Mouse (Mus musculus) heart, embryonic 14.5 days (tissue): Measurements from ENCODE around the gene Banp. TPM values are rescaled to one million over a fixed set of nuclear protein-coding genes. Genes with fewer than 3 reads are reported as not detected.

Experiments used
- ATAC-seq: fragments of 200-750 bp; cut with Nextera tagmentation; 2 replicates; pipeline ENCODE4 v1.8.0; 2017; ENCODE audit warnings: low read depth, moderate TSS enrichment; ENCODE audit not compliant: insufficient number of reproducible peaks, insufficient read depth, low FRiP score
- H3K27ac ChIP-seq, 2 experiments: fragments of 200-500 bp in 1 of 2; fragments of 300-500 bp in 1 of 2; sonication (generic) in 1 of 2; replicated peaks in 1 of 2; 2 replicates each; pipeline ENCODE4 v1.5.1; 2012 to 2014; ENCODE audit warnings: low read depth in 2 of 2, low read length in 2 of 2, control low read depth in 1 of 2, mild to moderate bottlenecking in 1 of 2, mixed read lengths in 1 of 2; ENCODE audit not compliant: control insufficient read depth in 1 of 2, insufficient read depth in 1 of 2
- H3K27me3 ChIP-seq: fragments of 300-500 bp; sonication (generic); 2 replicates; pipeline ENCODE4 v1.6.1; 2014; ENCODE audit warnings: mild to moderate bottlenecking, low read length, control low read depth; ENCODE audit not compliant: control insufficient read depth, insufficient read depth
- H3K36me3 ChIP-seq: fragments of 300-500 bp; sonication (generic); 2 replicates; pipeline ENCODE4 v1.6.1; 2014; ENCODE audit warnings: mild to moderate bottlenecking, control low read depth, low read length, mixed read lengths; ENCODE audit not compliant: control insufficient read depth, insufficient read depth
- H3K4me1 ChIP-seq, 2 experiments: fragments of 200-500 bp in 1 of 2; fragments of 300-500 bp in 1 of 2; sonication (generic) in 1 of 2; 2 replicates each; pipeline ENCODE4 v1.6.1; 2012 to 2014; ENCODE audit warnings: low read length in 2 of 2, control low read depth in 1 of 2, mixed read lengths in 1 of 2; ENCODE audit not compliant: control insufficient read depth in 2 of 2, insufficient read depth in 2 of 2
- H3K4me2 ChIP-seq: fragments of 300-500 bp; sonication (generic); 2 replicates; pipeline ENCODE4 v1.6.1; 2014; ENCODE audit warnings: mild to moderate bottlenecking, low read length
- H3K4me3 ChIP-seq, 2 experiments: fragments of 200-500 bp in 1 of 2; fragments of 300-500 bp in 1 of 2; sonication (generic) in 1 of 2; 2 replicates each; pipeline ENCODE4 v1.5.1; 2012 to 2014; ENCODE audit warnings: low read length in 2 of 2, mild to moderate bottlenecking in 2 of 2, control low read depth in 1 of 2, low read depth in 1 of 2, moderate library complexity in 1 of 2; ENCODE audit not compliant: control insufficient read depth in 1 of 2, insufficient read depth in 1 of 2
- H3K9ac ChIP-seq: fragments of 300-500 bp; sonication (generic); 2 replicates; pipeline ENCODE4 v1.6.1; 2014; ENCODE audit warnings: mild to moderate bottlenecking, low read length
- H3K9me3 ChIP-seq: fragments of 300-500 bp; sonication (generic); 2 replicates; pipeline ENCODE4 v1.6.1; 2016; ENCODE audit warnings: low read length, control low read depth; ENCODE audit not compliant: control insufficient read depth
- WGBS: fragments of 180-500 bp; shearing (Covaris S2); extraction: QIAGEN DNeasy Blood & Tissue Kit; methylation state at CpG from one replicate; pipeline ENCODE4 v1.1.7; 2014; 5-methylcytosine and 5-hydroxymethylcytosine counted together
- polyA plus RNA-seq: library from polyadenylated mRNA; unstranded; fragments of >200 nt; fragmentation: Nextera tagmentation; extraction: Ambion mirVana; gene quantifications from 2 replicates; pipeline ENCODE4 v1.2.1, GENCODE M21; 2014

Gene Banp
- polyA plus RNA-seq, 1 experiment from 2014 or later = 21.2 TPM

GRCm38 (mm10) chr8:121990506-121991255 is 41.1 kb downstream of the Banp start:
- H3K4me3 ChIP-seq = no peak overlapping the region
- 79% methylated on average over 9 of the region's 9 CpGs for WGBS
- no peaks in the 10 kb centered on the region for H3K9me3 ChIP-seq
- no peaks in the 10 kb centered on the region; a peak in 1 of 4 replicates for H3K4me1 ChIP-seq
- no peak for ATAC-seq
- H3K27me3 ChIP-seq = no peaks in the 10 kb centered on the region
- no peak overlapping the region for H3K9ac ChIP-seq
- peaks cover 76% of the 10 kb centered on the region for H3K36me3 ChIP-seq
- no peak overlapping the region for H3K27ac ChIP-seq
- no peak overlapping the region for H3K4me2 ChIP-seq

DNA sequence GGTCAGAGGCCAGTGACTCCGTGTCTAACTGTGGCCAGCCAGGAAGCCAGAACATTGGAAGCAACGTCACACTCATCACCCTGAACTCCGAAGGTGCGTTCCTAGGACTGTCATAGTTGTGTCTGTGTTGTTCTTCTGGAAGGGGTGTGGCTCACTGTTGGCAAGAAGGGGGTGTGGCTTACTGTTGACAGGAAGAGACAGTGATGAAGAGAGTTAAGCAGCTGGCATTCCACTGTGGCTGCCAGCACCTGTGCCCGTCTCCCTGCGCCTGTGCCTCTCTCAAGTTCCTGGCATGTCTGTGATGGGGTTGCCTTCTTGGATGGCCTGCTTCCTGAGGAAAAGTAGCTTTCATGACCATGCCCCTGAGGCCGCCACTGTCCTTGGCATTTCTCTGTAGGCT is 42.1 kb downstream of the Banp start:
- 86% methylated on average over 7 of the region's 7 CpGs for WGBS
- Histone ChIP-seq H3K9ac (no peak overlapping the region), H3K9me3 (no peaks in the 10 kb centered on the region), H3K27me3 (no peaks in the 10 kb centered on the region), H3K27ac (no peak overlapping the region), H3K4me3 (no peak overlapping the region), H3K4me2 (no peak overlapping the region), H3K4me1 (no peaks in the 10 kb centered on the region; a peak in 1 of 4 replicates), H3K36me3 (peaks cover 79% of the 10 kb centered on the region)
- no peak for ATAC-seq

- Histone ChIP-seq H3K4me1 (no peaks in the 10 kb centered on the region; a peak in 1 of 4 replicates), H3K4me3 (no peak overlapping the region), H3K27me3 (no peaks in the 10 kb centered on the region), H3K27ac (no peak overlapping the region), H3K9me3 (no peaks in the 10 kb centered on the region), H3K9ac (no peak overlapping the region), H3K4me2 (no peak overlapping the region), H3K36me3 (peaks cover 80% of the 10 kb centered on the region)
- WGBS = 84% methylated on average over 4 of the region's 4 CpGs
- ATAC-seq = no peak
Observed at GRCm38 (mm10) chr8:121992911-121993310, 43.4 kb downstream of the Banp start.

DNA sequence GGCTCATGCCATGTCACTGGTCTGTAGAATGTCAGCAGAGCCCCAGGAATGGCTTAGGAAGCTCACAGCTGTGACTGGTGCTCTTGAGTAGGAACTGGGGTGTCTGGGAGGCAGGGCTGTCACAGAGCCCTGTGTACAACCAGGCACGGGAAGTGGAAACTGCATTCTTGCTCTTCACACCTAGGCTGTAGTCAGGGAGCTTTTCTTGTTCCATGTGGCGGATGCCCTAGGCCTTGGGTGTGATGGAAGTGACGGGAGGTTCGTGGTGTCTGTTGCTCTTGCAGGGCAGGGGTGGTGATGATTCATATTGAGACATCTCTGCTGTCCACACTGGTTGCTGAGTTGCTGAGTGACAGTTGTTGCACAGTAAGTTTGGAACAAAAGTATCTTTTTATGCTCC is 45.6 kb downstream of the Banp start:
- no peaks in the 10 kb centered on the region; a peak in 1 of 4 replicates for H3K4me1 ChIP-seq
- no peak overlapping the region for H3K4me2 ChIP-seq
- peaks cover 79% of the 10 kb centered on the region for H3K36me3 ChIP-seq
- H3K4me3 ChIP-seq = no peak overlapping the region
- no peaks in the 10 kb centered on the region for H3K9me3 ChIP-seq
- WGBS = 46% methylated on average over 4 of the region's 4 CpGs
- H3K9ac ChIP-seq = no peak overlapping the region
- no peak for ATAC-seq
- no peaks in the 10 kb centered on the region for H3K27me3 ChIP-seq
- H3K27ac ChIP-seq = no peak overlapping the region

GRCm38 (mm10) chr8:121995895-121996294 is 46.3 kb downstream of the Banp start:
- no peak for ATAC-seq
- H3K27me3 ChIP-seq = no peaks in the 10 kb centered on the region
- WGBS = 84% methylated on average over 3 of the region's 3 CpGs
- no peak overlapping the region for H3K4me2 ChIP-seq
- H3K36me3 ChIP-seq = peaks cover 77% of the 10 kb centered on the region
- H3K27ac ChIP-seq = no peak overlapping the region
- H3K9me3 ChIP-seq = no peaks in the 10 kb centered on the region
- H3K4me1 ChIP-seq = no peaks in the 10 kb centered on the region; a peak in 1 of 4 replicates
- H3K4me3 ChIP-seq = no peak overlapping the region
- H3K9ac ChIP-seq = no peak overlapping the region

DNA sequence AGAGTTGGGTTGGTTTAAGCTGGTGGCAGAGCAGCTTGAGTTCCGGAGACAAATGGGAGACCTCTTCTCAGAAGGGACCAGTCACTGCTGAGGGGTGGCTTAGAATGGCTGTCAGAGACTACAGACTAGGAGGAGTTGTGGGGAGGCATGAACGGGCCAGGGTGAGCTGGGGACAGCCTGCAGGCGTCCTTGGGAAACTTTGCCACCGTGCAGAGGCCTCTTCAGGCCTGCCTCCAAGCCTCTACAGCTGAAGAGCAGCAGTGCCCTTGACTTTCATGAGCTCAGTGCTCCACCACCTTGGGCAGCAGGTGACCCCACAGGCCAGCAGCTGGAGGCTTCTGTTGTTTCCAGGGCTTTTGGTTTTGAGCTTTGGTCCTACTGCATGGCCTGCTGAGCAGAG is 49.1 kb downstream of the Banp start:
- Histone ChIP-seq H3K9ac (no peak overlapping the region), H3K9me3 (no peaks in the 10 kb centered on the region), H3K4me3 (no peak overlapping the region), H3K27me3 (no peaks in the 10 kb centered on the region), H3K4me2 (no peak overlapping the region), H3K4me1 (no peaks in the 10 kb centered on the region; a peak in 1 of 4 replicates), H3K36me3 (peaks cover 79% of the 10 kb centered on the region), H3K27ac (no peak overlapping the region)
- no peak for ATAC-seq
- WGBS = 79% methylated on average over 4 of the region's 4 CpGs

DNA sequence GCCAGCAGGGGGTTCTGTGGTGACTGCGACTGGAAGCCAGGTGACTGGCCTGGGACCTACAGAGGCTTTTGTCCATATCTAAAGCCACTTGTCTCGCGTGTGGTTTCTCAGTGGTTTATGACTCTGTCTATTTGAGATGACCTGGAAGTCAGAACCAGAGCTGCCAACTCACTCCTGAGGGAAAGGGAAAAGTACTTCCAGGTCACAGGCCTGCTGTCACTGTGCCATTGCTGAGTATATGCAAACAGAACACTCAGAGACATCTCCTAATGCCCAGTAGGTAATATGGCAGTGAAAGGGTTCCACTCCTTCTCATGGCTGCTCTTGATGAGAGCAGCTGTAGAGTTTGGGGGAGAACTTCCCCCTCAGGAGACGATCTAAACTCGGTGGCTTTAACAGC is 49.7 kb downstream of the Banp start:
- no peaks in the 10 kb centered on the region for H3K9me3 ChIP-seq
- H3K36me3 ChIP-seq = peaks cover 82% of the 10 kb centered on the region
- no peak overlapping the region for H3K9ac ChIP-seq
- no peaks in the 10 kb centered on the region; a peak in 1 of 4 replicates for H3K4me1 ChIP-seq
- 88% methylated on average over 5 of the region's 5 CpGs for WGBS
- H3K4me2 ChIP-seq = no peak overlapping the region
- no peaks in the 10 kb centered on the region for H3K27me3 ChIP-seq
- no peak overlapping the region for H3K27ac ChIP-seq
- H3K4me3 ChIP-seq = no peak overlapping the region
- ATAC-seq = no peak
